Mouse (Mus musculus) heart, postnatal 0 days (tissue): Measurements from ENCODE around the gene Olfr128. TPM values are rescaled to one million over a fixed set of nuclear protein-coding genes. Genes with fewer than 3 reads are reported as not detected.
"Not testable (repeated sequence)": the region's sequence is repeated elsewhere in the genome, so short reads cannot be mapped to it uniquely, and the experiment has no call there.

ENCODE experiments used
- ATAC-seq: fragments of 200-750 bp; cut with Nextera tagmentation; 2 replicates; pipeline ENCODE4 v1.8.0; 2017; ENCODE audit warnings: low read depth, moderate number of reproducible peaks, moderate library complexity; ENCODE audit not compliant: insufficient read depth
- DNase-seq: peaks from one replicate; pipeline ENCODE4 v3.0.0-alpha.2; 2016; ENCODE audit warnings: low spot score
- H3K27ac ChIP-seq: fragments of 300-500 bp; sonication (generic); 2 replicates; pipeline ENCODE4 v1.5.1; 2014; ENCODE audit warnings: low read depth, mild to moderate bottlenecking
- H3K27me3 ChIP-seq: fragments of 300-500 bp; sonication (generic); 2 replicates; pipeline ENCODE4 v1.6.1; 2014; ENCODE audit warnings: low read length, mixed read lengths; ENCODE audit not compliant: control insufficient read depth, insufficient read depth
- H3K36me3 ChIP-seq: fragments of 300-500 bp; sonication (generic); replicated peaks from 2 replicates; pipeline ENCODE4 v1.6.1; 2014; ENCODE audit warnings: low read length, mixed read lengths; ENCODE audit not compliant: control insufficient read depth, insufficient read depth
- H3K4me1 ChIP-seq: fragments of 300-500 bp; sonication (generic); 2 replicates; pipeline ENCODE4 v1.6.1; 2014; ENCODE audit warnings: antibody characterized with exemption; ENCODE audit not compliant: control insufficient read depth, insufficient read depth
- H3K4me2 ChIP-seq: fragments of 300-500 bp; sonication (generic); 2 replicates; pipeline ENCODE4 v1.6.1; 2014; ENCODE audit warnings: low read depth, mild to moderate bottlenecking, low read length, moderate library complexity
- H3K4me3 ChIP-seq: fragments of 300-500 bp; sonication (generic); 2 replicates; pipeline ENCODE4 v1.5.1; 2014; ENCODE audit warnings: low read depth, low read length
- H3K9ac ChIP-seq: fragments of 300-500 bp; sonication (generic); replicated peaks from 2 replicates; pipeline ENCODE4 v1.6.1; 2014; ENCODE audit warnings: low read depth, low read length, mixed read lengths
- H3K9me3 ChIP-seq: fragments of 300-500 bp; sonication (generic); replicated peaks from 2 replicates; pipeline ENCODE4 v1.6.1; 2016; ENCODE audit warnings: low read length; ENCODE audit not compliant: control insufficient read depth
- CTCF ChIP-seq: IDR thresholded peaks from 2 replicates; pipeline ENCODE4 v1.5.1; 2016; ENCODE audit warnings: antibody characterized with exemption, control low read depth, low read depth
- EP300 ChIP-seq: IDR thresholded peaks from 2 replicates; pipeline ENCODE4 v1.6.1; 2016; ENCODE audit warnings: antibody characterized with exemption, low read depth
- WGBS: fragments of 180-500 bp; shearing (Covaris S2); extraction: QIAGEN DNeasy Blood & Tissue Kit; methylation state at CpG from one replicate; pipeline ENCODE4 v1.1.7; 2014; 5-methylcytosine and 5-hydroxymethylcytosine counted together
- polyA plus RNA-seq: library from polyadenylated mRNA; unstranded; fragments of >200 nt; fragmentation: Nextera tagmentation; extraction: Ambion mirVana; gene quantifications from 2 replicates; pipeline ENCODE4 v1.2.1, GENCODE M21; 2015
- total RNA-seq: library from RNA; depleted of rRNA; stranded (reverse); fragments of >200 nt; gene quantifications from 2 replicates; pipeline ENCODE4 v1.2.3, GENCODE M21; 2014; ENCODE audit warnings: low replicate concordance; rRNA removed

Gene Olfr128
- total RNA-seq (not detected in 2 replicates), polyA plus RNA-seq (not detected in 2 replicates)

DNA sequence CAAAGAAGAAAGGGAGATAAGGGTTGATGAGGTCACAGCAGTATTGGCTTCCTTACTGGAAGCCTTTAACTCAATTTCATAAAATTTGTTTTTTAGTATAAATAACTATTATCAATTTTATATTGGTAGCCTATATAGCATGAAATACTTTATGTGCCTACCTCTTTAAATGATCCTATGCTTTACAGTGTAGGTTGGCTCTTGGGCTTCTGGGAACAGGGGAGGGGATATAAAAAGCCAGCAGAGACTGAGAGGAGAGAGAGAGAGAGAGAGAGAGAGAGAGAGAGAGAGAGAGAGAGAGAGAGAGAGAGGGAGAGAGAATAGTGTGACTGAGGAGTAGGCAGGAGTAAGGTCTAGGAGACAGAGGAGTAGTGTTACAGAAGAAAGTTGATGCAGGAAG, at the start of gene Olfr128:
Gene Olfr128 (plus strand): TSS at position 301 of the 400 bp plus-strand sequence.
- ATAC-seq (no peak), DNase-seq (no peak)
- Histone ChIP-seq H3K27ac (no peak within 1 kb of the TSS), H3K36me3 (no peaks in the 10 kb centered on the region), H3K9me3 (no peaks in the 10 kb centered on the region), H3K27me3 (no peaks in the 10 kb centered on the region), H3K4me3 (no peak within 1 kb of the TSS), H3K9ac (no peak within 1 kb of the TSS), H3K4me2 (no peak within 1 kb of the TSS), H3K4me1 (no peaks in the 10 kb centered on the region)
- TF ChIP-seq EP300 (no peak), CTCF (no peak)

DNA sequence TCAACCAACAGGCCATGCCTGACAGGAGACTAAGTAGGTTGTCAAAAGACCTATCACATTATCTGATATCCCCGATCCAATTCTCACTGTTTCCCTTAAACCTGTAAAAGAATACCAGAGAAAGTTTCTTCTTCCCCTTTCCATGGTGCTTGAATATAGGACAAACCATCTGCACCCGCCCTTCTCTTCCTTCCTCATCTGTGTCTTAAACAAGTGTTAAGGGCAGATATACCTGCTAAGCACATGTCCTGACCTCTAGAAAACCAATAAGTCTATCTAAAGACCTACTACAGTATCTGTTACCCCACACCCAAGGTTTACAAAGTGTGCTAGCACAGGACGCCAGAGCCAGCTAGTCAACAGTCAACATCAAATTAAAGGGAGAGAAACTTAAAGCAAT, 46.5 kb upstream of the Olfr128 start:
- H3K36me3 ChIP-seq: no peaks in the 10 kb centered on the region
- no peak overlapping the region for H3K4me3 ChIP-seq
- 63% methylated on average over 3 of the region's 3 CpGs for WGBS
- no peak for TF ChIP-seq EP300
- no peak for TF ChIP-seq CTCF
- no peak overlapping the region for H3K4me2 ChIP-seq
- ATAC-seq (no peak), DNase-seq (no peak)
- no peak overlapping the region for H3K27ac ChIP-seq
- no peaks in the 10 kb centered on the region for H3K27me3 ChIP-seq
- H3K9ac ChIP-seq: no peak overlapping the region
- no peaks in the 10 kb centered on the region for H3K9me3 ChIP-seq
- no peaks in the 10 kb centered on the region for H3K4me1 ChIP-seq

DNA sequence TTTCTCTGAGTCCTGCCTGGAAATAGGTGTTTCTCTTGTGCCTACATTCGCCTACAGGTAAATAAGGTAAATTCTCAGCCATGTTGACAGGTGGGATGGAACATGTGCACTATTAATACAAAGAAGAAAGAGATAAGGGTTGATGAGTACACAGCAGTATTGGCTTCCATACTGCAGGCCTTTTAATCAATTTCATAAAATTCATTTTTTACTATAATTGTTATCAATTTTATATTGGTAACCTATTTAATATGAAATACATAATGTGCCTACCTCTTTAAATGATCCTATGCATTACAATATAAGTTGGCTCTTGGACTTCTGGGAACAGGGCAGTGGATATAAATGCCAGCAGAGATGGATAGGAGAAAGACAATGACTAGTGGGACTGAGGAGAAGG, 20.2 kb upstream of the Olfr128 start, which contains the start of gene Olfr127:
Gene Olfr127 (plus strand): TSS at position 301 of the 400 bp plus-strand sequence.
- no peak within 1 kb of the TSS for H3K27ac ChIP-seq

DNA sequence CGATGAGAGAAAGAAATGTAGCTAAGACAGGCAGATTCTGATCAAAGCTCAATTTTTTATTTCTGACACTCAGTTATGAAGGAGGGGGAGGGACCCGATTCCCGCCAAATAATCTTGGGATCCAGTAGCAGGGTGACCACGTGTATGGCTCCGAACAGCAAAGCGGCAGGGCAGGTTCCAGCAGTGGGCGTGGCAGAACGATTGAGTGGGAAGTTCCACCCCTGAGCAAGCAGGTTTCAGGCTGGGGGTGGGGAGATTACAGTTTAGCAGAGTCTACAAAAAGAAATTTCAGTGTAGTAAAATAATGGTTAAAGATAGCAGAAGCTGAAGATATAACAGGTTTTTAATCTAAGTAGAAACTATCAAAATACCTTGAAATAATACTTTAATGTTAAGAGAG, 13.5 kb upstream of the Olfr128 start:
- H3K27me3 ChIP-seq, H3K4me1 ChIP-seq, H3K9ac ChIP-seq, DNase-seq, H3K4me3 ChIP-seq, H3K27ac ChIP-seq, H3K9me3 ChIP-seq, H3K4me2 ChIP-seq, ATAC-seq, H3K36me3 ChIP-seq: not testable (repeated sequence)
- 54% methylated on average over 8 of the region's 8 CpGs for WGBS

More for the DNA sequence above, 20.2 kb upstream of the Olfr128 start, which contains the start of gene Olfr127:
- WGBS: 35% methylated on average over 1 of the region's 1 CpGs
- no peaks in the 10 kb centered on the region for H3K27me3 ChIP-seq
- H3K4me3 ChIP-seq: no peak within 1 kb of the TSS
- DNase-seq: no peak
- 0 out of 2 replicates have a peak, but pooled peaks cover 2% of the 10 kb centered on the region for H3K9me3 ChIP-seq
- no peaks in the 10 kb centered on the region for H3K36me3 ChIP-seq
- H3K9ac ChIP-seq: no peak within 1 kb of the TSS
- no peak for TF ChIP-seq EP300
- no peak for TF ChIP-seq CTCF
- H3K4me1 ChIP-seq: no peaks in the 10 kb centered on the region
- no peak within 1 kb of the TSS for H3K4me2 ChIP-seq
- ATAC-seq: no peak

DNA sequence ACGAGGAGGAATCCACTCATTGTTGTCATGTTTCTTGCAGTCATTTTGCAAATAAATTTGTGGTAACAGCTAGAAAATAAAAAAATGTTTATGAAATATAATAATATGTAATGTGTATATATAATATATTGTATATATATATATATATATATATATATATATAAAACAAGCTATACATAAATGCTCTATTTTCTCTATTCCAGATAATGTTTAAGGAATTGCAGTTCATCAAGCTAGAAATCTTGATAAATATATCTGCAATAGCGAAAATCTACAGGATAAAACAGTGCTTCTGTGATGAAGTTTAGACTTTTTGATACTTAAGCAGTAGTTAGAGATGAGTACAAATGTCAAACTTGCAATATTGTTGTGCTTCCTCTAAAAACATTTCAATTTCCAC, 32.6 kb downstream of the Olfr128 start, which contains the start of gene Olfr761:
Gene Olfr761 (minus strand): TSS at position 101 of the 400 bp plus-strand sequence.
- Histone ChIP-seq H3K4me2 (no peak within 1 kb of the TSS), H3K9me3 (no peaks in the 10 kb centered on the region), H3K27me3 (no peaks in the 10 kb centered on the region), H3K36me3 (no peaks in the 10 kb centered on the region), H3K9ac (no peak within 1 kb of the TSS), H3K4me1 (no peaks in the 10 kb centered on the region), H3K4me3 (no peak within 1 kb of the TSS), H3K27ac (no peak within 1 kb of the TSS)
- 49% methylated on average over 2 of the region's 2 CpGs for WGBS
- ATAC-seq: no peak
- DNase-seq: no peak
- TF ChIP-seq EP300 (no peak), CTCF (no peak)

DNA sequence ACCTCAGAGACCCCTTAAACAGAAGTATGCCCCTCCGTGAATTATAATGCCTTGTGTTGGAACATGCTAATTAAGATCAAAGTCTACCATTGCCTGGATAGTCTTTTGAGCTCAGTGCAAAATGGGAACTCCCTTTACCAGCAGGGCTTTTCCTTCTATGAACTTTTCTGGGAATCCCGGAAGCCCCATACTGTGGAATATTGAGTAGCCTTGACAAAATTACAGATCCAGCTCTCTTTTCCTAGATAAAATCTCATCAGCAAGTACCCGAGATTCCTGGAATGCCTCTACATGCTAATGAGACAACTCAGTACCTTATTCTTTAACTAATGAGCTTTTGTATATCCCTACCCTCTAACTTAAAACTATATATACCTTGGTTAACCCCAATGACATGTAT, 53.2 kb downstream of the Olfr128 start:
- Histone ChIP-seq H3K4me2 (no peak overlapping the region), H3K36me3 (no peaks in the 10 kb centered on the region), H3K9ac (no peak overlapping the region), H3K27ac (no peak overlapping the region), H3K4me3 (no peak overlapping the region), H3K27me3 (no peaks in the 10 kb centered on the region), H3K9me3 (peaks cover 3% of the 10 kb centered on the region; the same call in 1 of the 2 replicates), H3K4me1 (no peaks in the 10 kb centered on the region)
- ATAC-seq: no peak
- no peak for DNase-seq
- WGBS: 74% methylated on average over 3 of the region's 3 CpGs
- TF ChIP-seq EP300: no peak

Other genes starting within 250 kb of the Olfr128 start
- gene Olfr119, start 224.0 kb upstream of the Olfr128 start, total RNA-seq: not detected in 2 replicates
- gene Olfr119, start 224.0 kb upstream of the Olfr128 start, polyA plus RNA-seq: not detected in 2 replicates
- not detected in 2 replicates for gene Olfr120, start 198.7 kb upstream of the Olfr128 start, total RNA-seq
- gene Olfr120, start 198.7 kb upstream of the Olfr128 start, polyA plus RNA-seq: not detected in 2 replicates
- gene Olfr121, start 171.7 kb upstream of the Olfr128 start, total RNA-seq: not detected in 2 replicates
- gene Olfr121, start 171.7 kb upstream of the Olfr128 start, polyA plus RNA-seq: not detected in 2 replicates
- gene Olfr122, start 151.9 kb upstream of the Olfr128 start, total RNA-seq: not detected in 2 replicates
- gene Olfr122, start 151.9 kb upstream of the Olfr128 start, polyA plus RNA-seq: not detected in 2 replicates
- gene Olfr123, start 127.0 kb upstream of the Olfr128 start, total RNA-seq: not detected in 2 replicates
- not detected in 2 replicates for gene Olfr123, start 127.0 kb upstream of the Olfr128 start, polyA plus RNA-seq
- not detected in 2 replicates for gene Olfr124, start 120.7 kb upstream of the Olfr128 start, total RNA-seq
- not detected in 2 replicates for gene Olfr124, start 120.7 kb upstream of the Olfr128 start, polyA plus RNA-seq
- not detected in 2 replicates for gene Olfr125, start 87.6 kb upstream of the Olfr128 start, total RNA-seq
- gene Olfr125, start 87.6 kb upstream of the Olfr128 start, polyA plus RNA-seq: not detected in 2 replicates
- not detected in 2 replicates for gene Olfr126, start 73.1 kb upstream of the Olfr128 start, total RNA-seq
- gene Olfr126, start 73.1 kb upstream of the Olfr128 start, polyA plus RNA-seq: not detected in 2 replicates
- not detected in 2 replicates for gene Olfr127, start 20.1 kb upstream of the Olfr128 start, total RNA-seq
- not detected in 2 replicates for gene Olfr127, start 20.1 kb upstream of the Olfr128 start, polyA plus RNA-seq
- not detected in 2 replicates for gene Olfr761, start 32.5 kb downstream of the Olfr128 start, total RNA-seq
- gene Olfr761, start 32.5 kb downstream of the Olfr128 start, polyA plus RNA-seq: not detected in 2 replicates
- gene Olfr129, start 139.5 kb downstream of the Olfr128 start, total RNA-seq: not detected in 2 replicates
- gene Olfr129, start 139.5 kb downstream of the Olfr128 start, polyA plus RNA-seq: not detected in 2 replicates
- not detected in 2 replicates for gene Olfr130, start 143.4 kb downstream of the Olfr128 start, total RNA-seq
- not detected in 2 replicates for gene Olfr130, start 143.4 kb downstream of the Olfr128 start, polyA plus RNA-seq
- not detected in 2 replicates for gene Olfr131, start 168.1 kb downstream of the Olfr128 start, total RNA-seq
- not detected in 2 replicates for gene Olfr131, start 168.1 kb downstream of the Olfr128 start, polyA plus RNA-seq
- not detected in 2 replicates for gene Olfr132, start 214.0 kb downstream of the Olfr128 start, total RNA-seq
- not detected in 2 replicates for gene Olfr132, start 214.0 kb downstream of the Olfr128 start, polyA plus RNA-seq
- not detected in 2 replicates for gene Olfr133, start 224.7 kb downstream of the Olfr128 start, total RNA-seq
- not detected in 2 replicates for gene Olfr133, start 224.7 kb downstream of the Olfr128 start, polyA plus RNA-seq